Mouse (Mus musculus) hindbrain, embryonic 14.5 days (tissue): ENCODE results near the gene Krtap7-1. TPM values are rescaled to one million over a fixed set of nuclear protein-coding genes. Genes with fewer than 3 reads are reported as not detected.
A peak's percentile ranks its signal among the peaks of the same experiment; 100 is the strongest.

Experiments
- ATAC-seq: fragments of 200-750 bp; cut with Nextera tagmentation; 2 replicates; pipeline ENCODE4 v1.8.0; 2017; ENCODE audit warnings: moderate number of reproducible peaks, mild to moderate bottlenecking, moderate TSS enrichment, moderate library complexity; ENCODE audit not compliant: low FRiP score
- DNase-seq: peaks from one replicate; pipeline ENCODE4 v3.0.0-alpha.2; 2015; ENCODE audit warnings: low spot score
- H3K27ac ChIP-seq: fragments of 300-500 bp; sonication (generic); 2 replicates; pipeline ENCODE4 v1.5.1; 2014; ENCODE audit warnings: mild to moderate bottlenecking, moderate library complexity
- H3K27me3 ChIP-seq: fragments of 300-500 bp; sonication (generic); 2 replicates; pipeline ENCODE4 v1.6.1; 2014; ENCODE audit warnings: mild to moderate bottlenecking, low read length, mixed read lengths; ENCODE audit not compliant: control insufficient read depth, insufficient read depth
- H3K36me3 ChIP-seq: fragments of 300-500 bp; sonication (generic); replicated peaks from 2 replicates; pipeline ENCODE4 v1.6.1; 2014; ENCODE audit not compliant: control insufficient read depth, insufficient read depth
- H3K4me1 ChIP-seq: fragments of 300-500 bp; sonication (generic); replicated peaks from 2 replicates; pipeline ENCODE4 v1.6.1; 2014; ENCODE audit warnings: antibody characterized with exemption, low read length, mixed read lengths; ENCODE audit not compliant: control insufficient read depth, insufficient read depth
- H3K4me2 ChIP-seq: fragments of 300-500 bp; sonication (generic); replicated peaks from 2 replicates; pipeline ENCODE4 v1.6.1; 2014; ENCODE audit warnings: mild to moderate bottlenecking, moderate library complexity
- H3K4me3 ChIP-seq: fragments of 300-500 bp; sonication (generic); replicated peaks from 2 replicates; pipeline ENCODE4 v1.5.1; 2014; ENCODE audit warnings: mild to moderate bottlenecking, low read length
- H3K9ac ChIP-seq: fragments of 300-500 bp; sonication (generic); 2 replicates; pipeline ENCODE4 v1.6.1; 2014
- H3K9me3 ChIP-seq: fragments of 300-500 bp; sonication (generic); 2 replicates; pipeline ENCODE4 v1.6.1; 2016; ENCODE audit warnings: low read length; ENCODE audit not compliant: control insufficient read depth
- WGBS: fragments of 180-500 bp; shearing (Covaris S2); extraction: QIAGEN DNeasy Blood & Tissue Kit; methylation state at CpG from one replicate; pipeline ENCODE4 v1.1.7; 2014; 5-methylcytosine and 5-hydroxymethylcytosine counted together
- polyA plus RNA-seq: library from polyadenylated mRNA; unstranded; fragments of >200 nt; fragmentation: Nextera tagmentation; extraction: Ambion mirVana; gene quantifications from 2 replicates; pipeline ENCODE4 v1.2.1, GENCODE M21; 2014

Krtap7-1 gene
- polyA plus RNA-seq, 1 experiment from 2014 or later, result not detected

- ATAC-seq (no peak; the same call in 1 of the 2 replicates), DNase-seq (no peak)
- Histone ChIP-seq H3K4me3 (no peak overlapping the region), H3K9ac (no peak overlapping the region), H3K4me2 (no peak overlapping the region), H3K4me1 (no peaks in the 10 kb centered on the region), H3K36me3 (no peaks in the 10 kb centered on the region), H3K9me3 (no peaks in the 10 kb centered on the region), H3K27me3 (no peaks in the 10 kb centered on the region), H3K27ac (no peak overlapping the region)
- WGBS, result 64% methylated on average over 9 of the region's 9 CpGs
Observed at GRCm38 (mm10) chr16:89517635-89518034, 9.5 kb upstream of the Krtap7-1 start.

- Histone ChIP-seq H3K9ac (no peak overlapping the region), H3K27ac (0 out of 2 replicates have a peak overlapping the region, but pooled peaks have one; percentile 7), H3K4me2 (peak overlapping the region; percentile 4; the same call in 1 of the 2 replicates), H3K4me3 (no peak overlapping the region), H3K27me3 (no peaks in the 10 kb centered on the region), H3K36me3 (no peaks in the 10 kb centered on the region), H3K9me3 (no peaks in the 10 kb centered on the region), H3K4me1 (no peaks in the 10 kb centered on the region)
- DNase-seq (peak; percentile 53), ATAC-seq (peak; percentile 44; the same call in 1 of the 2 replicates)
- WGBS, result 60% methylated on average over 7 of the region's 7 CpGs
Observed at GRCm38 (mm10) chr16:89513431-89513830, 5.3 kb upstream of the Krtap7-1 start.

GRCm38 (mm10) chr16:89503571-89503970, 4.6 kb downstream of the Krtap7-1 start:
- Histone ChIP-seq H3K4me2 (no peak overlapping the region), H3K36me3 (no peaks in the 10 kb centered on the region), H3K9ac (no peak overlapping the region), H3K4me1 (no peaks in the 10 kb centered on the region), H3K4me3 (no peak overlapping the region), H3K27ac (no peak overlapping the region), H3K27me3 (no peaks in the 10 kb centered on the region), H3K9me3 (no peaks in the 10 kb centered on the region)
- no peak for DNase-seq
- no peak for ATAC-seq
- WGBS, result 76% methylated on average over 2 of the region's 2 CpGs

- no peaks in the 10 kb centered on the region for H3K4me1 ChIP-seq
- H3K27me3 ChIP-seq, result no peaks in the 10 kb centered on the region
- no peak overlapping the region for H3K27ac ChIP-seq
- H3K4me3 ChIP-seq, result no peak overlapping the region
- no peaks in the 10 kb centered on the region for H3K36me3 ChIP-seq
- no peak for ATAC-seq
- 91% methylated on average over 5 of the region's 5 CpGs for WGBS
- no peak overlapping the region for H3K4me2 ChIP-seq
- H3K9me3 ChIP-seq, result no peaks in the 10 kb centered on the region
- no peak for DNase-seq
- no peak overlapping the region for H3K9ac ChIP-seq
Observed at GRCm38 (mm10) chr16:89501870-89502269, 6.3 kb downstream of the Krtap7-1 start.

GRCm38 (mm10) chr16:89497002-89497401, 11.1 kb downstream of the Krtap7-1 start:
- Histone ChIP-seq H3K4me2 (no peak overlapping the region), H3K4me3 (no peak overlapping the region), H3K27me3 (no peaks in the 10 kb centered on the region), H3K27ac (no peak overlapping the region), H3K4me1 (no peaks in the 10 kb centered on the region), H3K9me3 (no peaks in the 10 kb centered on the region), H3K9ac (no peak overlapping the region), H3K36me3 (no peaks in the 10 kb centered on the region)
- ATAC-seq (no peak), DNase-seq (no peak)
- whole genome bisulfite sequencing, result 87% methylated on average over 5 of the region's 5 CpGs

GRCm38 (mm10) chr16:89495394-89496153, 12.5 kb downstream of the Krtap7-1 start:
- Histone ChIP-seq H3K27me3 (no peaks in the 10 kb centered on the region), H3K9ac (no peak overlapping the region), H3K27ac (no peak overlapping the region), H3K9me3 (no peaks in the 10 kb centered on the region), H3K36me3 (no peaks in the 10 kb centered on the region), H3K4me3 (no peak overlapping the region), H3K4me2 (no peak overlapping the region), H3K4me1 (no peaks in the 10 kb centered on the region)
- DNase-seq, result no peak
- peak; percentile 59; the same call in 1 of the 2 replicates for ATAC-seq
- WGBS, result 75% methylated on average over 7 of the region's 7 CpGs

GRCm38 (mm10) chr16:89487852-89488251, 20.3 kb downstream of the Krtap7-1 start, which contains the start of gene Krtap8-1:
Gene Krtap8-1 (minus strand): TSS chr16:89487952.
- no peak within 1 kb of the TSS for H3K4me3 ChIP-seq
- H3K36me3 ChIP-seq, result no peaks in the 10 kb centered on the region
- 93% methylated on average over 7 of the region's 7 CpGs for WGBS
- no peak within 1 kb of the TSS for H3K27ac ChIP-seq
- H3K9me3 ChIP-seq, result no peaks in the 10 kb centered on the region
- DNase-seq (no peak), ATAC-seq (no peak)
- no peaks in the 10 kb centered on the region for H3K4me1 ChIP-seq
- H3K9ac ChIP-seq, result no peak within 1 kb of the TSS
- no peaks in the 10 kb centered on the region for H3K27me3 ChIP-seq
- no peak within 1 kb of the TSS for H3K4me2 ChIP-seq

- WGBS, result 92% methylated on average over 12 of the region's 12 CpGs
- H3K9ac ChIP-seq, result no peak overlapping the region
- no peaks in the 10 kb centered on the region for H3K9me3 ChIP-seq
- 0 out of 2 replicates have a peak, but pooled peaks have one; percentile 27 for ATAC-seq
- H3K4me1 ChIP-seq, result no peaks in the 10 kb centered on the region
- no peak overlapping the region for H3K4me3 ChIP-seq
- H3K36me3 ChIP-seq, result no peaks in the 10 kb centered on the region
- H3K27me3 ChIP-seq, result no peaks in the 10 kb centered on the region
- no peak overlapping the region for H3K27ac ChIP-seq
- H3K4me2 ChIP-seq, result no peak overlapping the region
- DNase-seq, result no peak
Observed at GRCm38 (mm10) chr16:89477679-89478314, 30.3 kb downstream of the Krtap7-1 start.

GRCm38 (mm10) chr16:89461189-89461588, 46.9 kb downstream of the Krtap7-1 start:
- Histone ChIP-seq H3K36me3 (no peaks in the 10 kb centered on the region), H3K9ac (no peak overlapping the region), H3K4me2 (no peak overlapping the region), H3K4me1 (no peaks in the 10 kb centered on the region), H3K27ac (no peak overlapping the region), H3K27me3 (no peaks in the 10 kb centered on the region), H3K4me3 (no peak overlapping the region), H3K9me3 (no peaks in the 10 kb centered on the region)
- 65% methylated on average over 5 of the region's 5 CpGs for WGBS
- ATAC-seq (no peak), DNase-seq (no peak)
